Mouse (Mus musculus) heart, adult 2 months (tissue): ENCODE data around the gene Usp46. TPM values are rescaled to one million over a fixed set of nuclear protein-coding genes. Genes with fewer than 3 reads are reported as not detected.

Experiments
- DNase-seq, 2 experiments: peaks; one replicate each; pipeline ENCODE4 v3.0.0; 2021
- H3K27ac ChIP-seq: fragments of 200-600 bp; 2 replicates; pipeline ENCODE4 v1.8.1; 2022
- H3K27me3 ChIP-seq: fragments of 200-500 bp; 2 replicates; pipeline ENCODE4 v1.6.1; 2012; ENCODE audit warnings: mild to moderate bottlenecking, low read length, inconsistent platforms, mixed read lengths; ENCODE audit not compliant: control insufficient read depth, insufficient read depth
- H3K36me3 ChIP-seq: fragments of 200-500 bp; 2 replicates; pipeline ENCODE4 v1.6.1; 2012; ENCODE audit warnings: low read length, inconsistent platforms; ENCODE audit not compliant: control insufficient read depth, insufficient read depth
- H3K4me1 ChIP-seq: fragments of 200-500 bp; 2 replicates; pipeline ENCODE4 v1.6.1; 2011; ENCODE audit warnings: low read length; ENCODE audit not compliant: control insufficient read depth, insufficient read depth
- H3K4me3 ChIP-seq: fragments of 200-600 bp; 2 replicates; pipeline ENCODE4 v1.8.1; 2022
- H3K79me2 ChIP-seq: fragments of 200-500 bp; replicated peaks from 2 replicates; pipeline ENCODE4 v1.6.1; 2012; ENCODE audit warnings: mild to moderate bottlenecking, inconsistent platforms, low read length, moderate library complexity, mixed read lengths; ENCODE audit not compliant: control insufficient read depth, insufficient read depth
- H3K9ac ChIP-seq: fragments of 200-500 bp; 2 replicates; pipeline ENCODE4 v1.6.1; 2012; ENCODE audit warnings: low read depth, mild to moderate bottlenecking, control low read depth, inconsistent platforms, low read length, mixed read lengths
- CTCF ChIP-seq: fragments of 200-600 bp; IDR thresholded peaks from 2 replicates; pipeline ENCODE4 v1.8.1; 2022; ENCODE audit warnings: antibody characterized with exemption, mild to moderate bottlenecking, moderate library complexity
- EP300 ChIP-seq: fragments of 200-500 bp; IDR thresholded peaks from 2 replicates; pipeline ENCODE4 v1.6.1; 2011; ENCODE audit warnings: low read depth, low read length, control low read depth; ENCODE audit not compliant: insufficient read depth
- POLR2A ChIP-seq: fragments of 200-500 bp; IDR thresholded peaks from 2 replicates; pipeline ENCODE4 v1.6.1; 2011; ENCODE audit warnings: mild to moderate bottlenecking, low read depth, low read length, control low read depth; ENCODE audit not compliant: insufficient read depth
- WGBS: fragments of 180-500 bp; shearing (Covaris S2); methylation state at CpG from one replicate; pipeline ENCODE4 v1.1.7; 2018; 5-methylcytosine and 5-hydroxymethylcytosine counted together
- intact Hi-C: fragments of 180-260 bp; cut with DNase I; formaldehyde crosslinking; loops from one replicate; pipeline ENCODE4 v1.15.1; 2025
- polyA plus RNA-seq: library from polyadenylated mRNA; depleted of rRNA; stranded (reverse); fragments of >200 nt; gene quantifications from 2 replicates; pipeline ENCODE4 v1.2.3, GENCODE M21; 2012
- total RNA-seq, 2 experiments: library from RNA; stranded (reverse); gene quantifications; 2 replicates each; pipeline ENCODE4 v1.2.3; 2021

Gene Usp46
- total and polyA plus RNA-seq, 3 experiments, result 6.4 to 37.1 (median 35.8) TPM

DNA sequence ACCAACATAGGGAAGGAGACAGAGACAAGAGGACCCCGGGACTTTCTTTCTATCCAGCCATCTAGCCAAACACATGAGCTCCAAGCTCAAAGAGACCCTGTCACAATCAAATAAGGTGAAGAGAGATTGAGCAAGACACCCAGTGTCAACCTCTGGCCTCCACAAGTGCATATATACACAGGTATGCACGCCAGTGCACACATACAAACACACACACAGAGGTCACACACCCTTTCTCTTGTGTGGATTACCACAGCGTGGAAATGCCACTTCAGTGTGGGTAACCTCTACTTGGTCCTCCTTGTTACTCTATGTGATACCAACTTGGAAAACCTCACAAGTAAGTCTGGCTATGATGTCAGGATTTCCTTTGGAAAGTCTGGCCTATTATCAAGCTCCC is 78.7 kb downstream of the Usp46 start:
- Histone ChIP-seq H3K27me3 (no peaks in the 10 kb centered on the region), H3K4me3 (no peak overlapping the region), H3K9ac (no peak overlapping the region), H3K79me2 (no peaks in the 10 kb centered on the region), H3K4me1 (peaks cover 2% of the 10 kb centered on the region), H3K36me3 (no peaks in the 10 kb centered on the region), H3K27ac (no peak overlapping the region)
- intact Hi-C loops, result no loop called here
- DNase-seq, result no peak
- no peak for TF ChIP-seq EP300
- no peak for TF ChIP-seq POLR2A
- no peak for TF ChIP-seq CTCF
- 86% methylated on average over 3 of the region's 3 CpGs for WGBS

- no peaks in the 10 kb centered on the region for H3K36me3 ChIP-seq
- no peak overlapping the region for H3K9ac ChIP-seq
- H3K27ac ChIP-seq, result no peak overlapping the region
- TF ChIP-seq POLR2A (no peak), CTCF (no peak), EP300 (no peak)
- DNase-seq, result no peak
- no peak overlapping the region for H3K4me3 ChIP-seq
- H3K79me2 ChIP-seq, result no peaks in the 10 kb centered on the region
- peaks cover 2% of the 10 kb centered on the region for H3K4me1 ChIP-seq
- intact Hi-C loops, result no loop called here
- WGBS, result 63% methylated on average over 13 of the region's 13 CpGs
- no peaks in the 10 kb centered on the region for H3K27me3 ChIP-seq
These were observed 80.3 kb downstream of the Usp46 start for GRCm38 (mm10) chr5:73987777-73988560.

DNA sequence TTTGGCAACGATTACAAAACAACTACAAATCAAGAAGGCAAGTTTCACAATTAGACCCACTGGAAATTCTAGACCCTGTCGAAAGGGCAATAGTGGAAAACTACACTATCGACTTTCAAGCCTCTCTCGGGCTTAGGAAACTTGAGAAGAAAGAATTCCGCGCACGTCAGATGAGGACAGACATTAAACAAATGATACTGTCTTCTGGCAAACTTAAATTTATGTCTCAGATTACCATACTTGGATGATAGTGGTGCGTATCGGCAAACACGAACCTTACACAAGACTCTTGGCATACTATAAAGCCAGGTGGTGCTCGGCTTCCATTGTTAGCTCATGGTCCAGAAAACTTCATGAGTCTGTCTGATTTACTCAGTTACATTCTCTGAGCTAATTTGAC is 90.8 kb downstream of the Usp46 start:
- H3K79me2 ChIP-seq, result no peaks in the 10 kb centered on the region
- no peaks in the 10 kb centered on the region for H3K27me3 ChIP-seq
- no peak for TF ChIP-seq CTCF
- no peak for TF ChIP-seq EP300
- no peak for TF ChIP-seq POLR2A
- H3K27ac ChIP-seq, result no peak overlapping the region
- 79% methylated on average over 11 of the region's 11 CpGs for WGBS
- no peaks in the 10 kb centered on the region for H3K36me3 ChIP-seq
- DNase-seq, result no peak
- H3K9ac ChIP-seq, result no peak overlapping the region
- H3K4me1 ChIP-seq, result no peaks in the 10 kb centered on the region
- intact Hi-C loops, result no loop called here
- no peak overlapping the region for H3K4me3 ChIP-seq

- H3K79me2 ChIP-seq, result no peaks in the 10 kb centered on the region
- no peak for TF ChIP-seq POLR2A
- TF ChIP-seq EP300, result no peak
- TF ChIP-seq CTCF, result no peak
- H3K4me1 ChIP-seq, result peaks cover 4% of the 10 kb centered on the region; the same call in 1 of the 2 replicates
- intact Hi-C loops, result no loop called here
- H3K9ac ChIP-seq, result no peak overlapping the region
- DNase-seq, result peak; percentile 24 to 26
- H3K4me3 ChIP-seq, result no peak overlapping the region
- no peaks in the 10 kb centered on the region for H3K27me3 ChIP-seq
- WGBS, result 54% methylated on average over 5 of the region's 5 CpGs
- no peaks in the 10 kb centered on the region for H3K36me3 ChIP-seq
- H3K27ac ChIP-seq, result no peak overlapping the region
These were observed 96.5 kb downstream of the Usp46 start for GRCm38 (mm10) chr5:73971701-73972100.

DNA sequence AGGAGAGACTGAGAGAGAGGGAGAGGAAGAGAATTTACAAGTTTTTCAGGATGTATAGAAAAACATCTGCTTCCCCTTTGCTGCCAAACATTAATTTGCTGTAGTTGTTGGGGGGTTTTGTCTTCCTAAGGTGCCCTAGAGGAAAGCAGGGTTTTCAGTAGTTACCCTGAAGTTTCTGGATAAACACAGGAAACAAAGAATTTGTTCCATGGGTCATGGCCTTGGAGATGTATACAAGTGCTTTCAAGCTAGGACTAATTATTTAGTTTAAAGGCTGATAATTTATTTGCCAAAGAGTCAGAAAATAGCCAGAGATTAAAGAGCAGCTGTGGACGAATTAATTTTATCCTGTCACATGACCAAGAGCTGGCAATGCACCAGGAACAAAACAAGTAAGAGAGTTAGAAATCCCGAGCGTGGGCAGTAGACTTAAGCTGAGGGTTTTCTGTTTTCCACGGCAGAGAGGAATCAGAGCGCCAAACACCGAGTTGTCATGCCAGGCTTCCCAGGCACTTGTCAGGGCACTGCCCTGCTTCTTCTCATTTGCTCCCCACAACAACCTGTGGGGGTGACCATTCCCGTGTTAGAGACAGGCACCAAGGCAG is 98.1 kb downstream of the Usp46 start:
- TF ChIP-seq EP300 (no peak), CTCF (no peak), POLR2A (no peak)
- Histone ChIP-seq H3K27me3 (no peaks in the 10 kb centered on the region), H3K79me2 (no peaks in the 10 kb centered on the region), H3K4me1 (peaks cover 4% of the 10 kb centered on the region; the same call in 1 of the 2 replicates), H3K27ac (no peak overlapping the region; the same call in 1 of the 2 replicates), H3K9ac (peak overlapping the region; percentile 16; the same call in 1 of the 2 replicates), H3K4me3 (no peak overlapping the region), H3K36me3 (no peaks in the 10 kb centered on the region)
- intact Hi-C loops, result no loop called here
- 10% methylated on average over 7 of the region's 7 CpGs for WGBS
- peak; percentile 41 to 45 for DNase-seq

DNA sequence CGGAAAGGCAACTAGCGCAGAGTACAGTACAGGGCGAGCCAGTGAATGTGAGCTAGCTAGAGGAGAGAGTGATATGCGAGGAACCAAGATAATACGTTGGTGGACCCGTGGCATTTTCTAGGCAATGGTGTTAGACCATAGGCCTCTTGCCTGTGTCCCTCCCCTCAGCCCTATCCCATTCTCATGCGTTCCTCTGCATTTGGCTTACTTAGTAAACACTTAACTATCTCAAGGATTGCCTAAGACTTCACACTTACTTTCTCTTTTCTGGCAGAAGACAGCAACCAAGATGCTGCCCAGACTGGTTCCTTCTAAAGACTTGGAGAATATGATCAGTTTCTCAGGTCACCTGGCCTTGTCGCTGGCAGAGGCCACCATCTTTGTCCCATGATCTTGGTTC is 98.9 kb downstream of the Usp46 start:
- 87% methylated on average over 8 of the region's 8 CpGs for WGBS
- H3K79me2 ChIP-seq, result no peaks in the 10 kb centered on the region
- intact Hi-C loops, result no loop called here
- peaks cover 4% of the 10 kb centered on the region; the same call in 1 of the 2 replicates for H3K4me1 ChIP-seq
- no peaks in the 10 kb centered on the region for H3K36me3 ChIP-seq
- no peak for DNase-seq
- no peak overlapping the region for H3K9ac ChIP-seq
- no peak overlapping the region for H3K27ac ChIP-seq
- TF ChIP-seq EP300 (no peak), POLR2A (no peak), CTCF (no peak)
- no peaks in the 10 kb centered on the region for H3K27me3 ChIP-seq
- H3K4me3 ChIP-seq, result no peak overlapping the region
